Mouse (Mus musculus) MEL (cell line): ENCODE data around the gene Gngt2.

Source experiments
- CTCF ChIP-seq, 3 experiments: IDR thresholded peaks in 2 of 3; conservative IDR thresholded peaks in 1 of 3; 2 replicates each; pipeline ENCODE4 v1.5.1; 2011 to 2012; ENCODE audit warnings: low read length in 3 of 3, low read depth in 2 of 3, mild to moderate bottlenecking in 2 of 3, improper control_type of control experiment in 1 of 3, inconsistent platforms in 1 of 3, mixed read lengths in 1 of 3, moderate library complexity in 1 of 3; ENCODE audit not compliant: control insufficient read depth in 1 of 3, insufficient read depth in 1 of 3, poor library complexity in 1 of 3, severe bottlenecking in 1 of 3
- EP300 ChIP-seq, 2 experiments: IDR thresholded peaks; 2 replicates each; pipeline ENCODE4 v1.6.1; 2011; ENCODE audit warnings: improper control_type of control experiment in 2 of 2, low read length in 2 of 2, low read depth in 1 of 2, mild to moderate bottlenecking in 1 of 2
- MAZ ChIP-seq: IDR thresholded peaks from 2 replicates; pipeline ENCODE4 v1.6.1; 2012; ENCODE audit warnings: low read depth, mild to moderate bottlenecking, inconsistent platforms, low read length, improper control_type of control experiment
- POLR2A ChIP-seq, 2 experiments: IDR thresholded peaks; 2 replicates each; pipeline ENCODE4 v1.6.1; 2011 to 2012; ENCODE audit warnings: low read length in 2 of 2, mild to moderate bottlenecking in 2 of 2, control low read depth in 1 of 2, improper control_type of control experiment in 1 of 2, low read depth in 1 of 2, moderate library complexity in 1 of 2; ENCODE audit not compliant: control insufficient read depth in 1 of 2, insufficient read depth in 1 of 2, poor library complexity in 1 of 2
- TCF12 ChIP-seq: IDR thresholded peaks from 2 replicates; pipeline ENCODE4 v1.6.1; 2014; ENCODE audit warnings: low read depth, mild to moderate bottlenecking, inconsistent platforms, low read length, improper control_type of control experiment, moderate library complexity

DNA sequence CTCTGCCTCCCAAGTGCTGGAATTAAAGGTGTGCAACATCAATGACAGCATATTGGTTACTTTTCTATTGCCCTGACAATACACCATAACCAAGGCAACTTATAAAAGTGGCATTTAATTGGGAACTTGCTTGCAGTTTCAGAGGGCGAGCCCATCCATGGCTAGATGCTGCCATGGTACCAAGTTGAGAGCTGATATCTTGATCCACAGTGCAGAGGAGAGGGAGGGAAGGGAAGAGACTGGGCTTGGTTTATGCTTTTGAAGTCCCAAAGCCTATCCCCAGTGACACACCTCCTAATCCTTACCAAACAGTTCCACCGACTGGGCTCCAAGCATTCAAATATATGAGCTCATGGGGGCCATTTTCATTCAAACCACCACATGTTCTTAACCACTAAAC is 22.9 kb upstream of the Gngt2 start:
- TF ChIP-seq CTCF (IDR thresholded peaks at IDR 0.05 in 2 of 3, conservative IDR thresholded peaks at IDR 0.05 in 1 of 3; ENCODE audit: control insufficient read depth in 1 of 3, insufficient read depth in 1 of 3, low read depth in 2 of 3, low read length in 3 of 3, poor library complexity in 1 of 3, severe bottlenecking in 1 of 3) (no peak), MAZ (no peak), TCF12 (no peak), POLR2A (IDR thresholded peaks at IDR 0.05; ENCODE audit: control insufficient read depth in 1 of 2, insufficient read depth in 1 of 2, low read depth in 1 of 2, low read length in 2 of 2, poor library complexity in 1 of 2) (no peak), EP300 (IDR thresholded peaks at IDR 0.05; ENCODE audit: low read depth in 1 of 2, low read length in 2 of 2) (no peak)
